In genomic region chr14:33036811-33037210, GRCm38 (mm10) we compare ENCODE assay signal across 18 mouse cellular contexts. TPM values are rescaled to one million over a fixed set of nuclear protein-coding genes. Genes with fewer than 3 reads are reported as not detected.
DNase-seq lines count a peak whose midpoint lies in the region; ATAC-seq and TF ChIP-seq lines count a peak whose summit lies in the region.
"Had no signal": no experiment of that assay in that cellular context is flagged by ENCODE, and none has a peak within 500 bp of the region (broad histone marks: within the 10 kb centered on the region; RNA-seq: fewer than 3 reads in every experiment).

No protein-coding gene starts in this region.

- no peaks in the 10 kb centered on the region for H3K36me3 ChIP-seq in heart, adult 2 months (ENCODE audit: control insufficient read depth, insufficient read depth, low read length)
- no peaks in the 10 kb centered on the region for H3K36me3 ChIP-seq in liver, embryonic 11.5 days (ENCODE audit: control insufficient read depth, insufficient read depth, low read length)
- H3K36me3 ChIP-seq: forebrain, embryonic 15.5 days; limb, embryonic 10.5 days; liver, embryonic 12.5 days had no signal

- no peaks in the 10 kb centered on the region for H3K4me1 ChIP-seq in heart, adult 2 months (ENCODE audit: control insufficient read depth, insufficient read depth, low read length)
- H3K4me1 ChIP-seq in liver, embryonic 11.5 days (replicated peaks; ENCODE audit: control insufficient read depth, insufficient read depth, low read length), result no peaks in the 10 kb centered on the region
- H3K4me1 ChIP-seq: forebrain, embryonic 15.5 days; liver, embryonic 12.5 days had no signal

- intact Hi-C loops in heart, adult 2 months (cut with DNase I), result no loop called here
- intact Hi-C loops in heart, postnatal 36 days (cut with DNase I), result no loop called here
- intact Hi-C loops in left cerebral cortex, adult 2 months (cut with DNase I), result loop anchor here (10.0 kb wide), 1 partner anchor 432 kb away; no protein-coding TSS in a partner anchor

- DNase-seq in heart, adult 2 months, result no peak
- DNase-seq in heart, postnatal 36 days, result no peak
- DNase-seq in kidney, postnatal 4 days, result peak; percentile 33 to 45
- DNase-seq in kidney, adult 8-10 months, result no peak
- DNase-seq in right cerebral cortex, postnatal 4 days, result peak; percentile 19
- DNase-seq in right cerebral cortex, postnatal 36 days (ENCODE audit: low spot score in 2 of 2), result no peak
- no peak for DNase-seq in left cerebral cortex, adult 2 months (ENCODE audit: extremely low spot score in 1 of 2, low spot score in 2 of 2)
- no peak for DNase-seq in liver, embryonic 11.5 days (ENCODE audit: low spot score)
- DNase-seq: adrenal gland, postnatal 14 days; cerebellum, adult 2 months; kidney, adult 18-20 months had no signal

- no peak for TF ChIP-seq POLR2A in heart, adult 2 months (IDR thresholded peaks at IDR 0.05; ENCODE audit: insufficient read depth, low read depth, low read length)

- H3K4me2 ChIP-seq in liver, embryonic 11.5 days, result no peak overlapping the region
- H3K4me2 ChIP-seq: forebrain, embryonic 15.5 days; hindbrain, embryonic 14.5 days; liver, embryonic 12.5 days had no signal

- no peaks in the 10 kb centered on the region for H3K9me3 ChIP-seq in liver, embryonic 11.5 days (ENCODE audit: control insufficient read depth, low read length)
- H3K9me3 ChIP-seq: forebrain, embryonic 15.5 days; limb, embryonic 10.5 days; liver, embryonic 12.5 days had no signal

- no peak for TF ChIP-seq EP300 in heart, adult 2 months (IDR thresholded peaks at IDR 0.05; ENCODE audit: insufficient read depth, low read depth, low read length)

- 48% methylated on average over 3 of the region's 3 CpGs for WGBS in heart, adult 2 months
- WGBS in liver, embryonic 11.5 days, result 46% methylated on average over 3 of the region's 3 CpGs

- H3K27me3 ChIP-seq in heart, adult 2 months (ENCODE audit: control insufficient read depth, insufficient read depth, low read length), result no peaks in the 10 kb centered on the region
- H3K27me3 ChIP-seq in liver, embryonic 11.5 days (replicated peaks; ENCODE audit: control insufficient read depth, insufficient read depth, low read length), result no peaks in the 10 kb centered on the region
- H3K27me3 ChIP-seq: CH12.LX; forebrain, embryonic 15.5 days; liver, embryonic 12.5 days had no signal

- H3K27ac ChIP-seq in heart, adult 2 months, result no peak overlapping the region
- no peak overlapping the region for H3K27ac ChIP-seq in left cerebral cortex, adult 2 months
- H3K27ac ChIP-seq in liver, embryonic 11.5 days (ENCODE audit: low read depth, low read length), result no peak overlapping the region
- H3K27ac ChIP-seq: forebrain, embryonic 15.5 days; hindbrain, embryonic 14.5 days; limb, embryonic 10.5 days; liver, embryonic 12.5 days had no signal

- H3K79me2 ChIP-seq in heart, adult 2 months (replicated peaks; ENCODE audit: control insufficient read depth, insufficient read depth, low read length), result no peaks in the 10 kb centered on the region

- TF ChIP-seq CTCF in heart, adult 2 months (IDR thresholded peaks at IDR 0.05), result 0 out of 2 replicates have a peak, but pooled peaks have one; percentile 12
- no peak; the same call in 1 of the 2 replicates for TF ChIP-seq CTCF in left cerebral cortex, adult 2 months (IDR thresholded peaks at IDR 0.05)

- no peak overlapping the region for H3K4me3 ChIP-seq in heart, adult 2 months
- no peak overlapping the region for H3K4me3 ChIP-seq in left cerebral cortex, adult 2 months
- H3K4me3 ChIP-seq in liver, embryonic 11.5 days (ENCODE audit: low read depth, low read length), result no peak overlapping the region
- H3K4me3 ChIP-seq: forebrain, embryonic 15.5 days; limb, embryonic 10.5 days; liver, embryonic 12.5 days had no signal

- ATAC-seq in liver, embryonic 11.5 days (replicated peaks; ENCODE audit: low FRiP score), result no peak
- ATAC-seq: activated CD4-positive, CD25-positive, alpha-beta regulatory T cell, adult 4 months; forebrain, embryonic 15.5 days; liver, embryonic 12.5 days had no signal

- no peak overlapping the region for H3K9ac ChIP-seq in heart, adult 2 months (ENCODE audit: low read depth, low read length)
- H3K9ac ChIP-seq in liver, embryonic 11.5 days (ENCODE audit: low read depth, low read length), result no peak overlapping the region
- H3K9ac ChIP-seq: forebrain, embryonic 15.5 days; hindbrain, embryonic 14.5 days; liver, embryonic 12.5 days had no signal

RNA-seq across cellular contexts. Expression of gene Lrrc18, which starts 45.6 kb away (rescaled TPM):
- under 1 TPM; 0.25 to 0.50 TPM for total RNA-seq in heart, adult 2 months (2021)
- polyA plus RNA-seq in heart, adult 2 months (2012; rRNA removed), result 0.55 and 0.61 TPM in 2 replicates
- under 1 TPM; 0.35 to 0.36 TPM for total RNA-seq in heart, postnatal 36 days (2021)
- total RNA-seq in left cerebral cortex, adult 2 months (2021), result under 1 TPM; 0.26 to 0.50 TPM
- 0.14 and 0.75 TPM in 2 replicates for polyA plus RNA-seq in liver, embryonic 11.5 days (2014; fragmentation: Nextera tagmentation; extraction: Ambion mirVana)
- total RNA-seq: megakaryocyte-erythroid progenitor cell, adult 5-6 weeks had no signal

Comparison
In these comparisons a context has a peak if more than half of its experiments do, and no peak if none do; other contexts are left out.
1. DNase-seq: peak in kidney, postnatal 4 days (2 of 2) and right cerebral cortex, postnatal 4 days (single experiment); none in heart, adult 2 months (0 of 2), heart, postnatal 36 days (0 of 2), kidney, adult 8-10 months (0 of 2), right cerebral cortex, postnatal 36 days (0 of 2), left cerebral cortex, adult 2 months (0 of 2) and liver, embryonic 11.5 days (single experiment).